Mouse (Mus musculus) liver, postnatal 0 days (tissue): ENCODE data around the gene Zfp280c. TPM values are rescaled to one million over a fixed set of nuclear protein-coding genes. Genes with fewer than 3 reads are reported as not detected.

ENCODE experiments used
- ATAC-seq: fragments of 200-750 bp; cut with Nextera tagmentation; 2 replicates; pipeline ENCODE4 v1.8.0; 2017; ENCODE audit warnings: mild to moderate bottlenecking, moderate library complexity
- DNase-seq: peaks from one replicate; pipeline ENCODE4 v3.0.0-alpha.2; 2016
- H3K27ac ChIP-seq: fragments of 300-500 bp; sonication (generic); 2 replicates; pipeline ENCODE4 v1.5.1; 2014; ENCODE audit warnings: antibody characterized with exemption, moderate library complexity, mild to moderate bottlenecking, low read depth
- H3K27me3 ChIP-seq: fragments of 300-500 bp; sonication (generic); 2 replicates; pipeline ENCODE4 v1.6.1; 2014; ENCODE audit warnings: low read length, control low read depth, mixed read lengths; ENCODE audit not compliant: insufficient read depth
- H3K36me3 ChIP-seq: fragments of 300-500 bp; sonication (generic); replicated peaks from 2 replicates; pipeline ENCODE4 v1.6.1; 2014; ENCODE audit warnings: mild to moderate bottlenecking, control low read depth, low read length, moderate library complexity, mixed read lengths; ENCODE audit not compliant: insufficient read depth
- H3K4me1 ChIP-seq: fragments of 300-500 bp; sonication (generic); 2 replicates; pipeline ENCODE4 v1.6.1; 2014; ENCODE audit warnings: antibody characterized with exemption, mild to moderate bottlenecking, control low read depth; ENCODE audit not compliant: insufficient read depth
- H3K4me2 ChIP-seq: fragments of 300-500 bp; sonication (generic); 2 replicates; pipeline ENCODE4 v1.6.1; 2014; ENCODE audit warnings: low read depth, mild to moderate bottlenecking, low read length, moderate library complexity, mixed read lengths
- H3K4me3 ChIP-seq: fragments of 300-500 bp; sonication (generic); 2 replicates; pipeline ENCODE4 v1.5.1; 2014; ENCODE audit warnings: low read depth, low read length
- H3K9ac ChIP-seq: fragments of 300-500 bp; sonication (generic); replicated peaks from 2 replicates; pipeline ENCODE4 v1.6.1; 2014; ENCODE audit warnings: mild to moderate bottlenecking, moderate library complexity
- H3K9me3 ChIP-seq: fragments of 300-500 bp; sonication (generic); 2 replicates; pipeline ENCODE4 v1.6.1; 2016; ENCODE audit warnings: mild to moderate bottlenecking, control low read depth, low read length, mixed read lengths
- CTCF ChIP-seq: sonication (generic); IDR thresholded peaks from 2 replicates; pipeline ENCODE4 v1.5.1; 2016; ENCODE audit warnings: antibody characterized with exemption, low read depth
- EP300 ChIP-seq: IDR thresholded peaks from 2 replicates; pipeline ENCODE4 v1.6.1; 2016; ENCODE audit warnings: antibody characterized with exemption, low read depth, mild to moderate bottlenecking
- WGBS: fragments of 180-500 bp; shearing (Covaris S2); extraction: QIAGEN DNeasy Blood & Tissue Kit; methylation state at CpG from one replicate; pipeline ENCODE4 v1.1.7; 2014; ENCODE audit not compliant: insufficient replicate concordance; 5-methylcytosine and 5-hydroxymethylcytosine counted together
- polyA plus RNA-seq: library from polyadenylated mRNA; unstranded; fragments of >200 nt; fragmentation: Nextera tagmentation; extraction: Ambion mirVana; gene quantifications from 2 replicates; pipeline ENCODE4 v1.2.1, GENCODE M21; 2015

Gene Zfp280c
- polyA plus RNA-seq, 1 experiment from 2014 or later: 1.8 TPM

DNA sequence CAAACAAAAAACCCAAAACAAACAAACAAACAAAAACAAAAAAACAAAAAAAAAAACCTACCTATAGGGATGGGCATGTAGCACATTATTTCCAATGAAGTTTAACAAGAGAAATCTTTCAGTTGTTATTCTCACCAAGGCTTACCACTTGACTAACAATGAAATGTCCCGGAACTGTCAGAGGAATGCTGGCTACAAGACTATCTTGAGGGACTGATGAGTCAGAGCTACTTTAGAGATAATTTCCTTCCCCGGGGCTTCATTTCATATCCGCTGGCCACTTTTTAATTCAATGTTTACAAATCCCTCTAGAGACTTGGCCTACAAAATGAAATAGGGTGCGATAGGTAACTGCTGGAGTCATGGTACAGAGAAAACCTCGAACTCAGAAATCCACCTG is 2.6 kb upstream of the Zfp280c start:
- Histone ChIP-seq H3K36me3 (no peaks in the 10 kb centered on the region), H3K4me2 (no peak overlapping the region), H3K9ac (no peak overlapping the region), H3K9me3 (no peaks in the 10 kb centered on the region), H3K4me1 (no peaks in the 10 kb centered on the region), H3K27me3 (no peaks in the 10 kb centered on the region), H3K27ac (no peak overlapping the region), H3K4me3 (no peak overlapping the region)
- no peak for DNase-seq
- 81% methylated on average over 5 of the region's 5 CpGs for WGBS
- ATAC-seq: no peak
- TF ChIP-seq EP300 (no peak), CTCF (no peak)

DNA sequence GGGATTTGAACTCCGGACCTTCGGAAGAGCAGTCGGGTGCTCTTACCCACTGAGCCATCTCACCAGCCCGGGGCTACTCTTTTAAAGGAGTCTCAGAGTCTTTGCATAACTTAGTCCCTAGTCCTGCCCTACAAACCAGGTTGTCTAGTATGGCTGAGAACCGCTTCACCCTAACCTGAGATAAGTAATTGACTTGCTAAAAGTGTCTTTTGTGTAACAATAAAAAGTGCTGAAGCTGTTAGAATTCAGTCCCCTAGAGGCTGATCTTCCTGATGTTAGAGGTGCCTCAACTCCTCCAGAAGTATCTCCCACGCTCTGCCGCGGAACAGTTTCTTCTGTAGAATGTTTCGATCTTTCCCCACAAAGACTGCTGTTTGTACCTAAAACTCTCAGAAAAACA is 1.7 kb upstream of the Zfp280c start:
- Histone ChIP-seq H3K9ac (no peak overlapping the region), H3K9me3 (no peaks in the 10 kb centered on the region), H3K27me3 (no peaks in the 10 kb centered on the region), H3K4me2 (no peak overlapping the region), H3K4me1 (no peaks in the 10 kb centered on the region), H3K36me3 (0 out of 2 replicates have a peak, but pooled peaks cover 2% of the 10 kb centered on the region), H3K27ac (no peak overlapping the region), H3K4me3 (no peak overlapping the region)
- ATAC-seq (no peak), DNase-seq (no peak)
- TF ChIP-seq CTCF: no peak
- TF ChIP-seq EP300: no peak
- WGBS: 79% methylated on average over 9 of the region's 9 CpGs

DNA sequence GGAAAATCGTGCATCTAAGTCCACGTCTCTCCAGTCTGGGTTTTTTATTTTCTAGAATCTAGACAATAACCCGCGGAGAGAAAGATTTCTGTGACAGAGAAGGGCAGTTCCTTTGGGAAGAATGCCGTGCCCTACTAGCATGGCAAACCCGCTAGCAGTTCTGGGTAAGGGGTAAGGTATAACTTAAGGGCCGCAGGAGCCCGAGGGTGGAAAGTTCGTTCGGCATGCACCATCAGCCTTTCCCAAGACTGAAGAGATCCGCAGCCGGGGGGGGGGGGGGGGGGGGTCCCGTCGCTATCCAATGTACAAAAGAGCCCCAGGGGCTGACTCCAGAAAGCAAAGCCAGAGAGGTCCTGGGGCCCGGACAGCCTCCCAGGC is 594 bp downstream of the Zfp280c start:
- 17% methylated on average over 12 of the region's 15 CpGs for WGBS
- Histone ChIP-seq H3K4me3 (peak overlapping the region; percentile 58), H3K9ac (peak overlapping the region; percentile 58), H3K27me3 (no peaks in the 10 kb centered on the region), H3K4me1 (no peaks in the 10 kb centered on the region), H3K27ac (peak overlapping the region; percentile 9), H3K36me3 (peaks cover 6% of the 10 kb centered on the region; the same call in 1 of the 2 replicates), H3K4me2 (peak overlapping the region; percentile 67), H3K9me3 (no peaks in the 10 kb centered on the region)
- DNase-seq: no peak
- TF ChIP-seq EP300 (no peak), CTCF (no peak)
- 0 out of 2 replicates have a peak, but pooled peaks have one; percentile 29 for ATAC-seq

DNA sequence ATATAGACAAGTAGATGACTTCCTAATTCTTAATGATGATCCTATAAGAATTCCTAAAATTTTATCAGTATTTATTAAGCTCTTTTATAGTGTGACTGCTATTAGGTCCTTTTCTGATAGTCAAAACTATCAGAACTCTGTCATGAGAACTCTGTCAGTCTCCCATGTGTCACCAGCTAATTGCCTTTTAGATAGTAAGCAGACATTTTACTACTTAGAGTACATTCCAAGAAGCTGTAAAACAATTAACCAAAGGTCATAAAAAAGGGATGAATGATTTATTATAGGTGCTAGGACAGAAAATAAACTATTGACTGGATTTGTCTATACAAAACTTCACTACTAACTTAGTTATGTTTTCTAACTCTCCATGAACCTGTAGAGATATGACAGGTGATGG is 11.0 kb downstream of the Zfp280c start:
- H3K36me3 ChIP-seq: 0 out of 2 replicates have a peak, but pooled peaks cover 3% of the 10 kb centered on the region
- H3K27me3 ChIP-seq: no peaks in the 10 kb centered on the region
- no peak overlapping the region for H3K4me2 ChIP-seq
- DNase-seq (no peak), ATAC-seq (no peak)
- H3K4me1 ChIP-seq: no peaks in the 10 kb centered on the region
- H3K4me3 ChIP-seq: no peak overlapping the region
- no peak overlapping the region for H3K9ac ChIP-seq
- TF ChIP-seq CTCF (no peak), EP300 (no peak)
- no peaks in the 10 kb centered on the region for H3K9me3 ChIP-seq
- no peak overlapping the region for H3K27ac ChIP-seq

GRCm38 (mm10) chrX:48532175-48532574 is 62.1 kb downstream of the Zfp280c start:
- no peak for ATAC-seq
- DNase-seq: peak; percentile 75
- Histone ChIP-seq H3K27ac (no peak overlapping the region), H3K4me1 (no peaks in the 10 kb centered on the region), H3K27me3 (no peaks in the 10 kb centered on the region), H3K9ac (no peak overlapping the region), H3K4me3 (no peak overlapping the region), H3K36me3 (no peaks in the 10 kb centered on the region), H3K9me3 (no peaks in the 10 kb centered on the region), H3K4me2 (no peak overlapping the region)
- peak; percentile 88 for TF ChIP-seq CTCF
- no peak for TF ChIP-seq EP300
- WGBS: 39% methylated on average over 3 of the region's 3 CpGs

- no peaks in the 10 kb centered on the region for H3K4me1 ChIP-seq
- H3K9me3 ChIP-seq: no peaks in the 10 kb centered on the region
- no peak overlapping the region for H3K27ac ChIP-seq
- H3K27me3 ChIP-seq: peaks cover 3% of the 10 kb centered on the region; the same call in 1 of the 2 replicates
- ATAC-seq: no peak
- no peak overlapping the region for H3K4me3 ChIP-seq
- no peaks in the 10 kb centered on the region for H3K36me3 ChIP-seq
- H3K9ac ChIP-seq: no peak overlapping the region
- DNase-seq: no peak
- TF ChIP-seq CTCF (no peak), EP300 (no peak)
- H3K4me2 ChIP-seq: no peak overlapping the region
- WGBS: 35% methylated on average over 1 of the region's 3 CpGs
Observed at GRCm38 (mm10) chrX:48526435-48526834, 67.9 kb downstream of the Zfp280c start.

- no peaks in the 10 kb centered on the region for H3K9me3 ChIP-seq
- 66% methylated on average over 8 of the region's 8 CpGs for WGBS
Observed at GRCm38 (mm10) chrX:48525866-48526265, 68.4 kb downstream of the Zfp280c start.

More at GRCm38 (mm10) chrX:48525866-48526265, 68.4 kb downstream of the Zfp280c start:
- no peak overlapping the region for H3K4me2 ChIP-seq
- H3K27me3 ChIP-seq: peaks cover 3% of the 10 kb centered on the region; the same call in 1 of the 2 replicates
- H3K4me3 ChIP-seq: no peak overlapping the region
- H3K4me1 ChIP-seq: no peaks in the 10 kb centered on the region
- H3K9ac ChIP-seq: no peak overlapping the region
- TF ChIP-seq EP300 (no peak), CTCF (no peak)
- H3K36me3 ChIP-seq: no peaks in the 10 kb centered on the region
- no peak for ATAC-seq
- H3K27ac ChIP-seq: no peak overlapping the region
- no peak for DNase-seq
